Mouse (Mus musculus) stomach, postnatal 0 days (tissue): ENCODE results near the gene Lhx3.

Source experiments
- CTCF ChIP-seq: IDR thresholded peaks from 2 replicates; pipeline ENCODE4 v1.5.1; 2016; ENCODE audit warnings: antibody characterized with exemption, low read depth, mild to moderate bottlenecking, moderate library complexity
- EP300 ChIP-seq: optimal IDR thresholded peaks from 2 replicates; pipeline ENCODE3; 2016; ENCODE audit warnings: antibody characterized with exemption

GRCm38 (mm10) chr2:26225242-26225641 is 17.2 kb upstream of the Lhx3 start:
- no peak for TF ChIP-seq CTCF
- no peak for TF ChIP-seq EP300
